Mouse (Mus musculus): ENCODE results near the gene Tsc22d3. TPM values are rescaled to one million over a fixed set of nuclear protein-coding genes. Genes with fewer than 3 reads are reported as not detected.

The Tsc22d3 gene
- polyA plus RNA-seq, 1 experiment from 2014 or later, result 132 TPM

Other genes starting within 250 kb of the Tsc22d3 start
- 87.2 and 88.0 TPM in 2 replicates for gene Prps1, start 144.0 kb downstream of the Tsc22d3 start, polyA plus RNA-seq (2015; fragmentation: Nextera tagmentation; extraction: Ambion mirVana)
- 6.3 and 6.6 TPM in 2 replicates for gene Mid2, start 63.9 kb upstream of the Tsc22d3 start, polyA plus RNA-seq (2015; fragmentation: Nextera tagmentation; extraction: Ambion mirVana)
- gene Tex13b, start 212.8 kb upstream of the Tsc22d3 start, polyA plus RNA-seq (2015; fragmentation: Nextera tagmentation; extraction: Ambion mirVana), result not detected in 2 replicates

All from neural tube, embryonic 15.5 days (tissue).